Mouse (Mus musculus) G1E (cell line): ENCODE results near the gene D330020A13Rik.

Experiments
- CTCF ChIP-seq: IDR thresholded peaks from 2 replicates; pipeline ENCODE4 v1.5.1; 2012; ENCODE audit warnings: low read depth, low read length, inconsistent platforms, mixed read lengths
- GATA1 ChIP-seq: IDR thresholded peaks from 2 replicates; pipeline ENCODE4 v1.6.1; 2012; ENCODE audit warnings: borderline replicate concordance, low read length, inconsistent platforms, mixed read lengths
- GATA2 ChIP-seq: IDR thresholded peaks from 2 replicates; pipeline ENCODE4 v1.6.1; 2012; ENCODE audit warnings: low read depth, low read length, inconsistent platforms, borderline replicate concordance
- POLR2AphosphoS5 ChIP-seq: IDR thresholded peaks from 2 replicates; pipeline ENCODE4 v1.6.1; 2012; ENCODE audit warnings: low read depth, low read length, inconsistent platforms; ENCODE audit not compliant: insufficient replicate concordance
- TAL1 ChIP-seq: conservative IDR thresholded peaks from 2 replicates; pipeline ENCODE4 v1.6.1; 2012; ENCODE audit warnings: low read depth, low read length, inconsistent platforms, mixed read lengths

DNA sequence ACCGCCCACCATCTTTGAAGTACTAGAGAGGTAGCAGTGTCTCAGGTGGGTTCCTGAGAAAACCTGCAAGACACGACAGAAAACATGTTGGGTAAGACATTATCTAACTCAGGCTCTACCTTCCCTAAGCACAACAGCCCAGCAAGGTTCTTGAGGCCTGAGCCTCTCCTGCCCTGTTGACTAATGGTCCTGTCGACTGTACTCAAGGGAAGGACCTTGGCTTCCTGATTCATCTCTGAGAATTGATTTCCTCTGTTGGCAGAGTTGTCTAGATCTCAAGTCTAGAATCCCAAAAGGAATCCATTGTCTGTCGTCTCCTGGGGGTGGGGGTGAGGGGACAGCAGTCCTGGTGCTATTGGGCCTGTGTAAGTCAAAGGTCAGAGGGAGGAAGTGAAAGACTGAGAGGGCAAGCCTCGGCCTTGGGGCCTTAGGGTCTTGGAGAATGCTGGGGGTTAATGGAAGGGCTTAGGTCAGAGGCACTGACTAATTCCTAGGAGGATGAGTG lies 37.7 kb upstream of the D330020A13Rik start:
- TF ChIP-seq CTCF (no peak), GATA1 (no peak), POLR2AphosphoS5 (no peak), GATA2 (no peak), TAL1 (no peak)
